Mouse (Mus musculus): ENCODE results near the gene Tmem198b. TPM values are rescaled to one million over a fixed set of nuclear protein-coding genes. Genes with fewer than 3 reads are reported as not detected.
A peak's percentile ranks its signal among the peaks of the same experiment; 100 is the strongest.
"Not testable (repeated sequence)": the region's sequence is repeated elsewhere in the genome, so short reads cannot be mapped to it uniquely, and the experiment has no call there.

Tmem198b gene
- polyA plus RNA-seq, 1 experiment from 2014 or later = 5.7 TPM

- Histone ChIP-seq H3K9ac (ENCODE audit: low read depth, low read length) (no peak overlapping the region), H3K27ac (ENCODE audit: low read depth, low read length) (no peak overlapping the region; the same call in 1 of the 2 replicates), H3K9me3 (ENCODE audit: control insufficient read depth) (no peaks in the 10 kb centered on the region), H3K36me3 (ENCODE audit: control insufficient read depth, insufficient read depth) (peaks cover 42% of the 10 kb centered on the region), H3K4me3 (ENCODE audit: low read depth, low read length) (no peak overlapping the region), H3K4me2 (replicated peaks; ENCODE audit: low read depth) (no peak overlapping the region), H3K4me1 (replicated peaks; ENCODE audit: control insufficient read depth, insufficient read depth, low read length) (no peaks in the 10 kb centered on the region), H3K27me3 (replicated peaks; ENCODE audit: control insufficient read depth, insufficient read depth, low read length) (no peaks in the 10 kb centered on the region)
- ATAC-seq = no peak
- no peak for TF ChIP-seq CTCF (IDR thresholded peaks at IDR 0.05; ENCODE audit: low read depth)
Observed at GRCm38 (mm10) chr10:128840612-128841011, 36.4 kb upstream of the Tmem198b start.

- Histone ChIP-seq H3K27me3 (replicated peaks; ENCODE audit: control insufficient read depth, insufficient read depth, low read length) (no peaks in the 10 kb centered on the region), H3K4me1 (replicated peaks; ENCODE audit: control insufficient read depth, insufficient read depth, low read length) (no peaks in the 10 kb centered on the region), H3K27ac (ENCODE audit: low read depth, low read length) (no peak overlapping the region), H3K36me3 (ENCODE audit: control insufficient read depth, insufficient read depth) (peaks cover 52% of the 10 kb centered on the region), H3K4me2 (replicated peaks; ENCODE audit: low read depth) (no peak overlapping the region), H3K4me3 (ENCODE audit: low read depth, low read length) (no peak overlapping the region), H3K9me3 (ENCODE audit: control insufficient read depth) (no peaks in the 10 kb centered on the region), H3K9ac (ENCODE audit: low read depth, low read length) (no peak overlapping the region)
- no peak for ATAC-seq
- TF ChIP-seq CTCF (IDR thresholded peaks at IDR 0.05; ENCODE audit: low read depth) = no peak
Observed at GRCm38 (mm10) chr10:128839434-128839833, 35.3 kb upstream of the Tmem198b start.

- TF ChIP-seq CTCF (IDR thresholded peaks at IDR 0.05; ENCODE audit: low read depth) = peak; percentile 14; the same call in 1 of the 2 replicates
- H3K36me3 ChIP-seq (ENCODE audit: control insufficient read depth, insufficient read depth) = peaks cover 46% of the 10 kb centered on the region
Observed at GRCm38 (mm10) chr10:128837400-128837799, 33.2 kb upstream of the Tmem198b start.

GRCm38 (mm10) chr10:128823821-128824220 lies 19.7 kb upstream of the Tmem198b start:
- Histone ChIP-seq H3K36me3 (ENCODE audit: control insufficient read depth, insufficient read depth) (peaks cover 15% of the 10 kb centered on the region), H3K4me3 (ENCODE audit: low read depth, low read length) (no peak overlapping the region), H3K4me2 (replicated peaks; ENCODE audit: low read depth) (no peak overlapping the region), H3K27me3 (replicated peaks; ENCODE audit: control insufficient read depth, insufficient read depth, low read length) (no peaks in the 10 kb centered on the region), H3K9ac (ENCODE audit: low read depth, low read length) (no peak overlapping the region), H3K9me3 (ENCODE audit: control insufficient read depth) (no peaks in the 10 kb centered on the region), H3K27ac (ENCODE audit: low read depth, low read length) (no peak overlapping the region), H3K4me1 (replicated peaks; ENCODE audit: control insufficient read depth, insufficient read depth, low read length) (peaks cover 10% of the 10 kb centered on the region; the same call in 1 of the 2 replicates)
- no peak for TF ChIP-seq CTCF (IDR thresholded peaks at IDR 0.05; ENCODE audit: low read depth)
- ATAC-seq = no peak
- 93% methylated on average over 9 of the region's 9 CpGs for WGBS

More at GRCm38 (mm10) chr10:128837400-128837799, 33.2 kb upstream of the Tmem198b start:
- Histone ChIP-seq H3K9ac (ENCODE audit: low read depth, low read length) (no peak overlapping the region), H3K9me3 (ENCODE audit: control insufficient read depth) (no peaks in the 10 kb centered on the region), H3K4me1 (replicated peaks; ENCODE audit: control insufficient read depth, insufficient read depth, low read length) (no peaks in the 10 kb centered on the region), H3K27ac (ENCODE audit: low read depth, low read length) (no peak overlapping the region), H3K4me2 (replicated peaks; ENCODE audit: low read depth) (no peak overlapping the region), H3K27me3 (replicated peaks; ENCODE audit: control insufficient read depth, insufficient read depth, low read length) (no peaks in the 10 kb centered on the region), H3K4me3 (ENCODE audit: low read depth, low read length) (no peak overlapping the region)
- no peak for ATAC-seq

- not testable (repeated sequence) for H3K9me3 ChIP-seq (ENCODE audit: control insufficient read depth); ATAC-seq; H3K9ac ChIP-seq (ENCODE audit: low read depth, low read length); H3K27me3 ChIP-seq (replicated peaks; ENCODE audit: control insufficient read depth, insufficient read depth, low read length); H3K27ac ChIP-seq (ENCODE audit: low read depth, low read length); H3K4me3 ChIP-seq (ENCODE audit: low read depth, low read length)
- Histone ChIP-seq H3K4me2 (replicated peaks; ENCODE audit: low read depth) (peak overlapping the region; percentile 67), H3K36me3 (ENCODE audit: control insufficient read depth, insufficient read depth) (peaks cover 20% of the 10 kb centered on the region), H3K4me1 (replicated peaks; ENCODE audit: control insufficient read depth, insufficient read depth, low read length) (peaks cover 10% of the 10 kb centered on the region; the same call in 1 of the 2 replicates)
- peak; percentile 26 for TF ChIP-seq CTCF (IDR thresholded peaks at IDR 0.05; ENCODE audit: low read depth)
- 67% methylated on average over 4 of the region's 4 CpGs for WGBS
Observed at GRCm38 (mm10) chr10:128823087-128823486, 18.9 kb upstream of the Tmem198b start.

- no peak for TF ChIP-seq CTCF (IDR thresholded peaks at IDR 0.05; ENCODE audit: low read depth)
Observed at GRCm38 (mm10) chr10:128822135-128822534, 18.0 kb upstream of the Tmem198b start.

More at GRCm38 (mm10) chr10:128822135-128822534, 18.0 kb upstream of the Tmem198b start:
- peak overlapping the region; percentile 67 for H3K4me3 ChIP-seq (ENCODE audit: low read depth, low read length)
- H3K4me2 ChIP-seq (replicated peaks; ENCODE audit: low read depth) = peak overlapping the region; percentile 67
- peaks cover 21% of the 10 kb centered on the region for H3K36me3 ChIP-seq (ENCODE audit: control insufficient read depth, insufficient read depth)
- no peaks in the 10 kb centered on the region for H3K9me3 ChIP-seq (ENCODE audit: control insufficient read depth)
- H3K27ac ChIP-seq (ENCODE audit: low read depth, low read length) = no peak overlapping the region
- peak overlapping the region; percentile 57 for H3K9ac ChIP-seq (ENCODE audit: low read depth, low read length)
- no peaks in the 10 kb centered on the region for H3K27me3 ChIP-seq (replicated peaks; ENCODE audit: control insufficient read depth, insufficient read depth, low read length)
- H3K4me1 ChIP-seq (replicated peaks; ENCODE audit: control insufficient read depth, insufficient read depth, low read length) = peaks cover 10% of the 10 kb centered on the region; the same call in 1 of the 2 replicates
- peak; percentile 7; the same call in 1 of the 2 replicates for ATAC-seq
- 3% methylated on average over 13 of the region's 13 CpGs for WGBS
